Mouse (Mus musculus) midbrain, embryonic 12.5 days (tissue): ENCODE results near the gene Cog1. TPM values are rescaled to one million over a fixed set of nuclear protein-coding genes. Genes with fewer than 3 reads are reported as not detected.

Experiments
- ATAC-seq: fragments of 200-750 bp; cut with Nextera tagmentation; 2 replicates; pipeline ENCODE4 v1.8.0; 2017; ENCODE audit warnings: low read depth, moderate TSS enrichment, moderate library complexity; ENCODE audit not compliant: low FRiP score
- H3K27ac ChIP-seq: fragments of 300-500 bp; sonication (generic); replicated peaks from 2 replicates; pipeline ENCODE4 v1.5.1; 2016; ENCODE audit warnings: mild to moderate bottlenecking
- H3K27me3 ChIP-seq: fragments of 300-500 bp; sonication (generic); 2 replicates; pipeline ENCODE4 v1.6.1; 2016; ENCODE audit warnings: mild to moderate bottlenecking
- H3K36me3 ChIP-seq: fragments of 300-500 bp; sonication (generic); 2 replicates; pipeline ENCODE4 v1.6.1; 2016
- H3K4me1 ChIP-seq: fragments of 300-500 bp; sonication (generic); 2 replicates; pipeline ENCODE4 v1.6.1; 2016
- H3K4me2 ChIP-seq: fragments of 300-500 bp; sonication (generic); replicated peaks from 2 replicates; pipeline ENCODE4 v1.6.1; 2016; ENCODE audit warnings: mild to moderate bottlenecking, moderate library complexity
- H3K4me3 ChIP-seq: fragments of 300-500 bp; sonication (generic); 2 replicates; pipeline ENCODE4 v1.5.1; 2016; ENCODE audit warnings: mild to moderate bottlenecking
- H3K9ac ChIP-seq: fragments of 300-500 bp; sonication (generic); replicated peaks from 2 replicates; pipeline ENCODE4 v1.6.1; 2016; ENCODE audit warnings: mild to moderate bottlenecking, moderate library complexity
- H3K9me3 ChIP-seq: fragments of 300-500 bp; sonication (generic); 2 replicates; pipeline ENCODE4 v1.6.1; 2016; ENCODE audit warnings: mild to moderate bottlenecking
- WGBS: fragments of 180-500 bp; shearing (Covaris S2); methylation state at CpG from one replicate; pipeline ENCODE4 v1.1.7; 2016; 5-methylcytosine and 5-hydroxymethylcytosine counted together
- polyA plus RNA-seq: library from polyadenylated mRNA; unstranded; fragments of >200 nt; fragmentation: Nextera tagmentation; extraction: Ambion mirVana; gene quantifications from 2 replicates; pipeline ENCODE4 v1.2.1, GENCODE M21; 2016

Gene Cog1
- polyA plus RNA-seq, 1 experiment from 2014 or later: 39.6 TPM

DNA sequence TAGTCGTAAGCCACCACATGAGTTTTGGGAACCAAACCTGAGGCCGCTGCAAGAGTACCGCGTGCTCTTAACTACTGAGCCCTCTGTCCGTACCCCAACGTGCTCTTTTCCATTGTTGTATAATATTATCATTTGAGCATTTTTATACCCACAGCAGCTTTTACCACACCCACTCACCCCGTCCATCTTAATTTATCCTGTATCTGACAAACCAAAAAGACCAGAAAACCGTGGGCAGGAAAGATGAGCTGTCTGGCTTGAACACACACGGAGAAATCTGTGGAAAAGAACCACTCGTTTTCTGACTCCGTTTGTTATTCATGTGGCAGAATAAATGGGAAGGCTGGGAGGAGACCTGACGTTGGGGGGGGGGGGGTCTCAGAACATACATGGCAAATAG is 41.5 kb downstream of the Cog1 start:
- Histone ChIP-seq H3K4me2 (no peak overlapping the region), H3K9ac (no peak overlapping the region), H3K27ac (no peak overlapping the region), H3K4me1 (peaks cover 14% of the 10 kb centered on the region), H3K4me3 (no peak overlapping the region), H3K27me3 (no peaks in the 10 kb centered on the region), H3K9me3 (peaks cover 2% of the 10 kb centered on the region; the same call in 1 of the 2 replicates), H3K36me3 (peaks cover 76% of the 10 kb centered on the region)
- no peak for ATAC-seq
- 94% methylated on average over 12 of the region's 12 CpGs for WGBS

DNA sequence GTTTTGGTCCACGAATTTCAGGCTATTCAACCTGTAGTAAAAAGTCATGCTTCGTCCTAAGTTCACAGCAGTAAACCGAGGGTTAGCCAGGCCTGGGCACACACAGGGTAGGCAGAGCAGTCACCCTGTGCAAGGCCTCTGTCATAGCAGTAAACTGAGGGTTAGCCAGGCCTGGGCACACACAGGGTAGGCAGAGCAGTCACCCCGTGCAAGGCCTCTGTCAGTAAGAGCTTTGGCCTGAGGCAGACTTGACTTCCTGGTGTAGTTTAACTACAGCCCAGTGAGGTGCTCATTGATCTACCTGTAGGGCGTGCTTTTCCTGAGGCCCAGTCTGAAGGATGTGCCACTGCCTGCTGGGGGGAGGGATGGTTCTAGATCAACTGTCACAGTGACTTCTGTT is 42.3 kb downstream of the Cog1 start:
- no peak overlapping the region for H3K4me3 ChIP-seq
- peaks cover 3% of the 10 kb centered on the region; the same call in 1 of the 2 replicates for H3K9me3 ChIP-seq
- H3K27me3 ChIP-seq: no peaks in the 10 kb centered on the region
- no peak for ATAC-seq
- WGBS: 95% methylated on average over 5 of the region's 5 CpGs
- peaks cover 8% of the 10 kb centered on the region for H3K4me1 ChIP-seq
- no peak overlapping the region for H3K9ac ChIP-seq
- peaks cover 83% of the 10 kb centered on the region for H3K36me3 ChIP-seq
- no peak overlapping the region for H3K4me2 ChIP-seq
- no peak overlapping the region for H3K27ac ChIP-seq

DNA sequence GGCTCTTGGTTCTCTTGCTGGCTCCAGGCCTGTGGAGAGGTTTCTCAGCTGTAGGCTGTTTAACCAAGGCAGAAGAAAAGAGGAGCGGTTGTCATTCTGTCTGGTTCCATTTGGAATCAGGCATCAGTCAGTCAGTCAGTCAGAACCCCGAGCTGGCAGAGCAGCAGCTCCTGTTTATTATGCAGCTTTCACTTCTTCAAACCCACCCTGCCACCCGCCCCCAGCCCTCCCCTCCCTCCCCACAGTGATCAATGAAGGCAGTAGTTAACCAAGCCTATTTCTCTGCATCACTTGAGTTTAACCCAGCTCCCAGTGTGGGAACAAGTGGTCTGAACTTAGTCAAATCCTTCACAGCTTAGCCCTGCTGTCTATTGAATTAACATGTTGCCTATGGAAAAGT is 42.9 kb downstream of the Cog1 start:
- peaks cover 3% of the 10 kb centered on the region; the same call in 1 of the 2 replicates for H3K9me3 ChIP-seq
- ATAC-seq: no peak
- no peaks in the 10 kb centered on the region for H3K27me3 ChIP-seq
- no peak overlapping the region for H3K4me3 ChIP-seq
- no peak overlapping the region for H3K27ac ChIP-seq
- WGBS: 76% methylated on average over 3 of the region's 3 CpGs
- peaks cover 3% of the 10 kb centered on the region for H3K4me1 ChIP-seq
- peaks cover 88% of the 10 kb centered on the region for H3K36me3 ChIP-seq
- no peak overlapping the region for H3K4me2 ChIP-seq
- no peak overlapping the region for H3K9ac ChIP-seq

DNA sequence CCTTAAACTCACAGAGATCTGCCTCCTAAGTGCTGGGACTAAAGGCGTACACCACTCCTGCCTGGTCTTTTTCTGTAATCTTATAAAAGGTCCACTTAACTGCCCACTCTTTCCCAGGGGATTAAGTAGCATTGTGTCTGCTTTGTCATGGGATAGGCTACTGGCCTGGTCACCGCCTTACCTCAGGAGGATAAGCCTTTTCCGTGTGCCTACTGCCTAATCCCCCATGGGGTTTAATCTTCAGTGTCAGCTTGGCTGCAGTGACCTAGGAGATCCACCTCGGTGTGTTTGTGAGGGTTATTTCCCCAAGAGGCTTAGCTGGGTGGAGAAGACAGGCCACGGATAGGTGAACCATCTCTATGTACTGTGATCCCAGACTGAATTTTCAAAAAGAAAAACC is 48.6 kb downstream of the Cog1 start:
- no peak overlapping the region for H3K9ac ChIP-seq
- H3K4me1 ChIP-seq: peaks cover 10% of the 10 kb centered on the region; the same call in 1 of the 2 replicates
- H3K27ac ChIP-seq: peak overlapping the region; percentile 21; the same call in 1 of the 2 replicates
- H3K4me2 ChIP-seq: no peak overlapping the region
- H3K27me3 ChIP-seq: no peaks in the 10 kb centered on the region
- no peak overlapping the region for H3K4me3 ChIP-seq
- no peak for ATAC-seq
- H3K36me3 ChIP-seq: peaks cover 59% of the 10 kb centered on the region
- H3K9me3 ChIP-seq: peaks cover 3% of the 10 kb centered on the region; the same call in 1 of the 2 replicates
- WGBS: 22% methylated on average over 5 of the region's 5 CpGs

DNA sequence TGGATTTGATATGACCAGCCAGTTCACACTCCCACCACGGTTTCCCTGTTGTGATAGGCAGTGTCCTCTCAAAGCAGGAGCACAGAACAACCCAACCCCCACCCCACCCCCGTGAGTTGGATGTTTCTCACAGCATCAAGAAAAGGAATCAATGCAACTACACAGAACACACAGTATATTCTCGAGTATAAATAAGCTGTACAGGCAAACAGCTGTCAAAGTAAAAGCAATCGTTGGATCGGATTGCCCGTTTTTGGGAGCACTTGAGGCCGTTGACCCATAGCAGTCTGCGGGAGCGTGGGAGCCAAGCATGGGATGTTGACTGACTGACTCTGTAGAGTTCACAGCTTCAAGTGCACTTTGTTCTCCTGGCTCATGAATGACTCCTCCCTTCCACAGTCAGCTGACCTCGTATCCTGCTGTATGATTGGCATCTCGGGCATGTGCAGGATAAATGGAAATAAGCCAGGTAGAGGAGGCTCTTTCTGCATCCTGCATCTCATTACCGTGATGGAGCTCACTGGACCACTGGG is 49.1 kb downstream of the Cog1 start:
- ATAC-seq: no peak
- Histone ChIP-seq H3K4me2 (no peak overlapping the region), H3K9me3 (peaks cover 3% of the 10 kb centered on the region; the same call in 1 of the 2 replicates), H3K36me3 (peaks cover 54% of the 10 kb centered on the region), H3K27ac (no peak overlapping the region), H3K27me3 (no peaks in the 10 kb centered on the region), H3K4me1 (peaks cover 10% of the 10 kb centered on the region; the same call in 1 of the 2 replicates), H3K4me3 (no peak overlapping the region), H3K9ac (no peak overlapping the region)
- 69% methylated on average over 12 of the region's 12 CpGs for WGBS

DNA sequence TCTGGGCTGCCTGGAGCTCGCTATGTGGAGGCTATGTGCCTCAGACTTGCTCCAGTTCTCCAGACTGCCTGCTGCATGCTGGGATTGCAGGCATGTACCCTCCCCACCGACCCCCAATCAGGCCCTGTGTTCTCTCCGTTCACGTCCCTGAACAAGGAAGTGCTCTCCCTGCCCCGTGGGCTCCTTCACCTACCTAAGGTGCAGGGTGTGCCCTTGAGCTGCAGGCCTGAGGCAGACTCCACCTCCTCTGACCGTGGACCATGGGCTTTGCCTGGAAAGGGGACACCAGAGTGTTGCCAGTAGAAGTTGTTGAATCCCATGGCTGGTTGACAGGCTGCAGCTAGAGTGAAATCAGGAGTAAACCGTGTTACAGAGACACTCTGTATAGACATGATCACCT is 50.7 kb downstream of the Cog1 start:
- no peak overlapping the region for H3K9ac ChIP-seq
- no peaks in the 10 kb centered on the region for H3K27me3 ChIP-seq
- no peak overlapping the region for H3K4me2 ChIP-seq
- peaks cover 38% of the 10 kb centered on the region for H3K36me3 ChIP-seq
- peaks cover 10% of the 10 kb centered on the region; the same call in 1 of the 2 replicates for H3K4me1 ChIP-seq
- no peak overlapping the region for H3K27ac ChIP-seq
- WGBS: 88% methylated on average over 7 of the region's 7 CpGs
- H3K4me3 ChIP-seq: no peak overlapping the region
- H3K9me3 ChIP-seq: peaks cover 3% of the 10 kb centered on the region; the same call in 1 of the 2 replicates
- ATAC-seq: no peak

DNA sequence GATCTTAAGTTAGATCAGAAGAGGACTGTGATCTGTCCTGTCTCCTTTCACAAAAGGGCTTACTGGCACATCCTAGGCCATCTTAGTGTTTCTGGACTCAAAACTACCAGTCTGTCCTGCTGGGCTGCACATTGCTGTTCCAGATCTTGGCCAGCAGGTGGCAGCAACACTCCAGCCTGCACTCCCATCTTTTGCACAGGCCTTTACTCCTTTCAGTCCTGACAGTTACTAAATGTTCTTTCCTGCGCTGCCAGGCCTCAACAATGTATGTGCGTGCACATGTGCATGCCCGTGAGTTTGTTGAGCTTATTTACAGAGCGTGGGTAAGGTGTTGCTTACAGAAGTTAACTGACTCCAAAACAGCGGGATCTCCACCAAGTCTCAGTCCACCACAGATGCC is 54.8 kb downstream of the Cog1 start:
- WGBS: 48% methylated on average over 5 of the region's 5 CpGs
- no peak overlapping the region for H3K9ac ChIP-seq
- H3K4me2 ChIP-seq: no peak overlapping the region
- no peaks in the 10 kb centered on the region for H3K9me3 ChIP-seq
- H3K4me1 ChIP-seq: no peaks in the 10 kb centered on the region
- H3K4me3 ChIP-seq: no peak overlapping the region
- peaks cover 12% of the 10 kb centered on the region for H3K27me3 ChIP-seq
- H3K36me3 ChIP-seq: peaks cover 16% of the 10 kb centered on the region; the same call in 1 of the 2 replicates
- H3K27ac ChIP-seq: no peak overlapping the region
- peak; percentile 70 for ATAC-seq

DNA sequence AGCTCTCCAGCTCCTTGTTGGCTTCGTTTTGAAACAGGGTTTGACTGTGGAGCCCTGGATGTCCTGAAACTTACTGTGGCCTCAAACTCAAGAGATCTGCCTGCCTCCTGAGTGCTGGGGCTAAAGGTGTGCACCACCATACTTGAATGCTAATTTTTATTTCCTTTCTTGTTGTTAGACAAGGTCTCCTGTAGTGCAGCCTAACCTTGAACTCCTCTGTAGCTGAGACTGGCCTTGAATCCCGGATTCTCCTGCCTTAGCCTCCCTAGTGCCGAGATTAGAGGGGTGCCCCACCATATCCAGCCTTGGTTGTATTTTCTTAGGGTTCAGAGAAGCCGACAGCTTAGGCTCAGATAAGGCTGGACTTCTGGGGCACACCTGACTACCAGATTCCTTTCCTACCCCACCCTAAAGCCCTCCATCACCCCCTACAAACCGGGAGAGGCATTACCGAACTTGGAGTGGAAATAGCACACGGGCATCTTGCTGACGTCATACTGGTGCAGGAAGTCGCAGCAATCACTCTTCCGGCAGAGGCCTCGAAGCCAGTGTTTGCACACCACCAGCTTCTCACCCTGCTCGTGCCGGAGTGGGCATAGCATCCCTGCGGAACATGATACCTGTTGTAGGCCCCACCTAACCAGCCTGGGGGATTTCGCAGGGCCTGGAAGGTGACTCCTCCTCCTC is 57.1 kb downstream of the Cog1 start:
- Histone ChIP-seq H3K4me1 (peaks cover 22% of the 10 kb centered on the region), H3K4me2 (no peak overlapping the region), H3K9me3 (no peaks in the 10 kb centered on the region), H3K36me3 (peaks cover 14% of the 10 kb centered on the region; the same call in 1 of the 2 replicates), H3K4me3 (no peak overlapping the region), H3K9ac (no peak overlapping the region), H3K27ac (no peak overlapping the region), H3K27me3 (peaks cover 22% of the 10 kb centered on the region)
- 89% methylated on average over 15 of the region's 15 CpGs for WGBS
- ATAC-seq: no peak

DNA sequence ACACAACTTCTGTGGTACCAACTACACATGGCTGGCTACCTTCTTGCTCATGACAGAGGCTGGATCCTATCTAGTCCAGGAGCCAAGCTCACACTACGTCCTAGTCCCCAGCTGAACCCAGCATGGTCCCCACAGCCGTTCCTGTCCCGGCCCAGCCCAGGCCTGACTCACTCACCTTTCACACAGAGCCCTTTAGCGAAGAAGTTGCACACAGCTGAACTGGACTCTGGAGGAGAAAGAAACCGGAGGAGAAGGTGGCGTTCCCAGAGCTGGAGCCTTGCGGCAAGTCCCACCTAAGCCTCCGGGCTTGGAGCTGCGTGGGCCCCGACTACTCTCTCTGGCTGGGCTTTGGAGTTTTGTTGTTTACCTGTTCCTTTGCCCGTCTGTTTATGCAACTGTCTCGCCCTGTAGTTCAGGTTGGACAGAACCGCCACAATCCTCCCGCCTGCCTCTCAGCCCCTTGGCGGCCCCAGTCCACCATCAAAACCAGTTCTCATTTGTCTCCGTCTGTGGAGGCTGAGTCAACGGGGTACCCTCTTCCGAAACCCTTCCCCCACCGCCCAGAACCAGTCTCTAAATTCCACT is 59.8 kb downstream of the Cog1 start:
- Histone ChIP-seq H3K9ac (peak overlapping the region; percentile 7; the same call in 1 of the 2 replicates), H3K4me3 (no peak overlapping the region)
- 47% methylated on average over 19 of the region's 19 CpGs for WGBS

DNA sequence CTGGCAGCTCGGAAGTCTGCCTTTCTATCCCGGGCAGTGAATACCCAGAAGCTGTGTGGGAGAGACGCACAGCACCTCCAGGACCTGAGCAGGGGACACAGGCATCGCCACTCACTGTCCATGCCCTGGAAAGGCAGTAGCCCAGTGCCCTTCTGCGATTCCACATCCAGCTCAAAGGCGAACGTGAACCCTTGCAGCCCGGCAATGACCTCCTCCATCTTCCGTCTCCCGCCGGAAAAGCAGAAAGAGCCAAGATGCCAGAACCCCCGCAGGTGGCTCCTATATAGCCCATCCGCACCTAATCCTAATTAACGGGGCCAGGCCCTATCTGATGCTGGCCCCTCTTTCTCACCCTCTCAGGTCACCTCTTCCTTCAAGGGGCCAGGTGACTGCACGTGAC is 60.3 kb downstream of the Cog1 start:
- H3K9me3 ChIP-seq: no peaks in the 10 kb centered on the region
- ATAC-seq: no peak
- peak overlapping the region; percentile 31; the same call in 1 of the 2 replicates for H3K4me2 ChIP-seq
- H3K9ac ChIP-seq: peak overlapping the region; percentile 7; the same call in 1 of the 2 replicates
- H3K4me1 ChIP-seq: peaks cover 23% of the 10 kb centered on the region
- 9% methylated on average over 15 of the region's 15 CpGs for WGBS
- peaks cover 22% of the 10 kb centered on the region for H3K27me3 ChIP-seq
- peaks cover 9% of the 10 kb centered on the region; the same call in 1 of the 2 replicates for H3K36me3 ChIP-seq
- peak overlapping the region; percentile 76; the same call in 1 of the 2 replicates for H3K27ac ChIP-seq
- no peak overlapping the region for H3K4me3 ChIP-seq

More for the DNA sequence above, 59.8 kb downstream of the Cog1 start:
- H3K36me3 ChIP-seq: peaks cover 9% of the 10 kb centered on the region; the same call in 1 of the 2 replicates
- no peak overlapping the region for H3K27ac ChIP-seq
- no peak for ATAC-seq
- H3K9me3 ChIP-seq: no peaks in the 10 kb centered on the region
- no peak overlapping the region for H3K4me2 ChIP-seq
- peaks cover 22% of the 10 kb centered on the region for H3K27me3 ChIP-seq
- peaks cover 23% of the 10 kb centered on the region for H3K4me1 ChIP-seq

DNA sequence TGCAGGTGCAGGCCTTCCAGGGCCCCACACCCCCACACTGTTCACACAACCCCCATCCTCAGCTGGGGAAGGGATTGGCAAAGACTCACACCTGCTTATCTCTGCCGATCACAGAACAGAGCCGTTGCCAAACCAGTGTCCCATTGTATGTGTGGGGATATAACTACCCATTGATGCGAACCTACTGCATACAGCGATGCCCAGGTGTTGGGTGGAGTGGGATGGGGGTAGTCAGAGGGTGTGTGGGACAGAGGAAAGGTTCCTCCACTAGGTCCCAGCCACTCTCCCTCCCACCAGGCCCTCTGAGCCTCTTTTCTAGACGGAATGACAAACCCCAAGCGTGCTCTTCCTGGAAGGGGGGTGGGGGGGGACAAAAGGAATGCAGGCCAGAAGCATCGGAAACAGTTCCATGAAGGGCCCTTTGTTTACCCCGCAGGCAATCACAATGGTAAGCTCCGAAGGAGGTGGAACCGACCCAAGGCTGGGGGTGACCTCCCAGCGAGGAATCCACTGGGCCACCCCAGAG is 60.8 kb downstream of the Cog1 start, which contains the start of gene Cpsf4l:
Cpsf4l (minus strand) TSS at position 287 of the 526 bp plus-strand sequence.
- peak; percentile 80 for ATAC-seq
- WGBS: 2% methylated on average over 11 of the region's 11 CpGs
- H3K4me2 ChIP-seq: peak within 1 kb of the TSS; percentile 31
- H3K9me3 ChIP-seq: no peaks in the 10 kb centered on the region
- peak within 1 kb of the TSS; percentile 40 for H3K9ac ChIP-seq
- H3K4me1 ChIP-seq: peaks cover 23% of the 10 kb centered on the region
- H3K27ac ChIP-seq: peak within 1 kb of the TSS; percentile 76
- H3K36me3 ChIP-seq: peaks cover 9% of the 10 kb centered on the region; the same call in 1 of the 2 replicates
- H3K27me3 ChIP-seq: peaks cover 22% of the 10 kb centered on the region
- H3K4me3 ChIP-seq: no peak within 1 kb of the TSS
